Mouse (Mus musculus): ENCODE results near the gene Tmem100. TPM values are rescaled to one million over a fixed set of nuclear protein-coding genes. Genes with fewer than 3 reads are reported as not detected.

Gene Tmem100
- polyA plus RNA-seq, 1 experiment from 2014 or later: 0.33 TPM

DNA sequence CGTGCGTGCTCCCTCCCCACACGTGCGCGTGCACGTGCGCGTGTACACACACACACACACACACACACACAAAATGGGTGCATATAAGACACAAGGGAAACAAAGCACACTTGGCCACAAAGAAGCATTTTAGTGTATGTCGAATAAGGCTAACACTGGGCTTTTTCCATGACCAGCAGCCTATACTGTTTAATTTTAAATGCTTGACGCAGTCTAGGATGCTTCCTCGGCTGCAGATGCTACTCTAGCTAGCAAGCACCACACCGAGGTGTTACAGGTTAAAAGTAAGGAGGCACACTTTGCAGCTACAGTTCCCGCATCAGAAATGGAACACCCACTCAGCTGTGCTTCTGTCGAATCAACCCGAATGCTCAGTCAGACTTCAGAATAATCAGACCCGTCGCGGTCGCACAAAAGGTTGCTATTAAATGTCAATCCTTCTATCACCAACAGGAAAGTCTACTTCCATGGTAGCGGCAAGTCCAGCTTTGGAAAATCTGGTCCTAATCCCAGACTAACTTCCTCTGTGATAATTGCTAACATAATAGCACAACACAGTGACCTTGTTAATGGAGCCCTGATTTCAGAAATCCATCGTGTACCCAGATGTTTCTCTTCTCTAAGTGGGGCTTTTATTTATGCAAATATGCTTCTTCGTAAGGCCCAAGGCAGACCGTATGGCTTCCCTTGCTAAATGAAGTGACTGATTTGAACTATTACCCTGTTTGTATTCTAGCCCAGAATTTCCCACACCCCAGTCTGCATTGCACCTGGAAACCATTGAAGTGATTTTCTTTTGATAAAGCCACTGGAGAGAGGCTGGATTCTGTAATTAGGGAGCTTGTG lies 36.5 kb downstream of the Tmem100 start:
- no peak overlapping the region for H3K27ac ChIP-seq
- ATAC-seq (ENCODE audit: low read depth): no peak
- 83% methylated on average over 23 of the region's 23 CpGs for WGBS (ENCODE audit: insufficient replicate concordance)

GRCm38 (mm10) chr11:90071747-90072146 lies 41.6 kb downstream of the Tmem100 start:
- peak; percentile 4 for DNase-seq
- H3K4me2 ChIP-seq: no peak overlapping the region
- H3K27ac ChIP-seq: no peak overlapping the region
- H3K9me3 ChIP-seq (replicated peaks): no peaks in the 10 kb centered on the region
- H3K36me3 ChIP-seq: no peaks in the 10 kb centered on the region
- H3K4me3 ChIP-seq (replicated peaks): no peak overlapping the region
- no peaks in the 10 kb centered on the region for H3K27me3 ChIP-seq
- H3K4me1 ChIP-seq (replicated peaks): no peaks in the 10 kb centered on the region
- ATAC-seq (ENCODE audit: low read depth): no peak
- WGBS (ENCODE audit: insufficient replicate concordance): 28% methylated on average over 9 of the region's 9 CpGs
- no peak overlapping the region for H3K9ac ChIP-seq

More for the DNA sequence above, 36.5 kb downstream of the Tmem100 start:
- Histone ChIP-seq H3K4me1 (replicated peaks) (no peaks in the 10 kb centered on the region), H3K9ac (no peak overlapping the region), H3K9me3 (replicated peaks) (no peaks in the 10 kb centered on the region), H3K4me3 (replicated peaks) (no peak overlapping the region), H3K36me3 (no peaks in the 10 kb centered on the region), H3K4me2 (no peak overlapping the region), H3K27me3 (no peaks in the 10 kb centered on the region)
- no peak for DNase-seq

- H3K27ac ChIP-seq: no peak overlapping the region
- ATAC-seq (ENCODE audit: low read depth) (no peak), DNase-seq (no peak)
- no peak overlapping the region for H3K4me3 ChIP-seq (replicated peaks)
- no peaks in the 10 kb centered on the region for H3K36me3 ChIP-seq
- H3K4me2 ChIP-seq: no peak overlapping the region
- H3K9ac ChIP-seq: no peak overlapping the region
- H3K4me1 ChIP-seq (replicated peaks): no peaks in the 10 kb centered on the region
- no peaks in the 10 kb centered on the region for H3K9me3 ChIP-seq (replicated peaks)
- 49% methylated on average over 5 of the region's 5 CpGs for WGBS (ENCODE audit: insufficient replicate concordance)
- H3K27me3 ChIP-seq: no peaks in the 10 kb centered on the region
Observed at GRCm38 (mm10) chr11:90073201-90073600, 43.1 kb downstream of the Tmem100 start.

GRCm38 (mm10) chr11:90076666-90077065 lies 46.5 kb downstream of the Tmem100 start:
- no peak for DNase-seq
- no peaks in the 10 kb centered on the region for H3K36me3 ChIP-seq
- H3K27ac ChIP-seq: no peak overlapping the region
- H3K4me3 ChIP-seq (replicated peaks): no peak overlapping the region
- H3K9me3 ChIP-seq (replicated peaks): no peaks in the 10 kb centered on the region
- no peak overlapping the region for H3K9ac ChIP-seq
- no peak overlapping the region for H3K4me2 ChIP-seq
- H3K27me3 ChIP-seq: no peaks in the 10 kb centered on the region
- no peaks in the 10 kb centered on the region for H3K4me1 ChIP-seq (replicated peaks)
- ATAC-seq (ENCODE audit: low read depth): no peak
- WGBS (ENCODE audit: insufficient replicate concordance): 65% methylated on average over 3 of the region's 3 CpGs

- H3K4me3 ChIP-seq (replicated peaks): no peak overlapping the region
- no peak overlapping the region for H3K9ac ChIP-seq
- 67% methylated on average over 3 of the region's 3 CpGs for WGBS (ENCODE audit: insufficient replicate concordance)
- H3K27me3 ChIP-seq: no peaks in the 10 kb centered on the region
- H3K4me1 ChIP-seq (replicated peaks): no peaks in the 10 kb centered on the region
- H3K9me3 ChIP-seq (replicated peaks): no peaks in the 10 kb centered on the region
- no peak overlapping the region for H3K4me2 ChIP-seq
- H3K27ac ChIP-seq: no peak overlapping the region
- no peak for DNase-seq
- no peaks in the 10 kb centered on the region for H3K36me3 ChIP-seq
- no peak for ATAC-seq (ENCODE audit: low read depth)
Observed at GRCm38 (mm10) chr11:90080678-90081267, 50.6 kb downstream of the Tmem100 start.

DNA sequence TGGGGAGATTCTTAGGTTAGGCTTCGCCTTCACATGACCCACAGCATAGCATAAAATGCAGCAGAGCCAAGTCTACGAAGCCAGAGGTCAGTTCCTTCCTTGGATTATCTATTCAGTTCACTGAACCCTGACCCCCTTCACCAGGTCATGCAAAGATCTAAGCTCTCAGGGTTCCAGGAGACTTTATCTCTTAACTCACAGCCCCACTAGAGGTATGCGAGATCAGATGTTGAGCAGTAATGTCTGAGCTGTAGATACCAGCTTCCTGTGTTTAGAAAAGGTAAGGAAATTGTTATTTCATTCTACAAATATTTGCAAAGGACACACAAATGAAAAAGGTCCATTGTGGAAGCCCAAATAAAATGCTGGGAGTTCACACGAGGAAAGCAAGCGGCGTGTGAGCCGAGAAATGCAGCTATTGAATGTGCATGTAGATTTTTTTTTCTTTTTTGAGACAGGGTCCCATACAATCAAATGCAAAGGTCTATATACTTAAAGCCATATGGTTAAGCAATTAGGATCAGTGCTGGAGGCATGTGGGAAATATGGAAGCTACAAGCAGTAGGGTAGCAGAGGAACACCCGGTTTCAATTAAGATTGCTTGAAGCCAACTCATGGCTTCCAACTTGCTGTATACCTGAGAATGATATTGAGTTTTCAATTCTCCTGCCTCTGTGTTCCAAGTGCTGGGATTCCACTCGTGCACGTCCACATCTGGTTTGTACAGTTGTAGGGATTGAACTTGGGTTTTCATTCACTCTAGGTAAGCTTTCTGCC lies 51.9 kb downstream of the Tmem100 start:
- 58% methylated on average over 10 of the region's 10 CpGs for WGBS (ENCODE audit: insufficient replicate concordance)

DNA sequence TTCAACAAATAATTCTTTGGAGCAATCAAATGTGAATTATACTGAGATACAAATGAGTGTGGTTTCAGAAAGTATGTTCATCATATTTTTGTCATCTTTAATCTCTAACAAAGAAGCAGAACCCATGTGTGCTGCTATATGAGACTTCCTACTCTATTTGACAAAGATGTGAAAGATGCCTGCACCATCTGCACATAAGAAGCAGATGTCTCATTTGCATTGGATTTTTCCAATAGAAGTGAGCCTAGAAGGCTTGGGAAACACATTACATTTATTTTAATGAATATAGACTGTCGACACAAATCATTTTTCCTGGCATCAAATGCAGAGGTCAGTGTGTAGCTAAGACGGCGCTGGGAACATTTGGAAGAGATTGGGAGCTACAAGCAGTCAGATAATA lies 52.9 kb downstream of the Tmem100 start:
- WGBS (ENCODE audit: insufficient replicate concordance): 70% methylated on average over 3 of the region's 3 CpGs
- Histone ChIP-seq H3K36me3 (no peaks in the 10 kb centered on the region), H3K4me3 (replicated peaks) (no peak overlapping the region), H3K4me1 (replicated peaks) (no peaks in the 10 kb centered on the region), H3K4me2 (no peak overlapping the region), H3K27ac (no peak overlapping the region), H3K27me3 (no peaks in the 10 kb centered on the region), H3K9me3 (replicated peaks) (no peaks in the 10 kb centered on the region), H3K9ac (no peak overlapping the region)
- no peak for ATAC-seq (ENCODE audit: low read depth)
- no peak for DNase-seq

More for the DNA sequence above, 51.9 kb downstream of the Tmem100 start:
- H3K27ac ChIP-seq: no peak overlapping the region
- ATAC-seq (ENCODE audit: low read depth) (no peak), DNase-seq (no peak)
- H3K9me3 ChIP-seq (replicated peaks): no peaks in the 10 kb centered on the region
- H3K9ac ChIP-seq: no peak overlapping the region
- no peak overlapping the region for H3K4me2 ChIP-seq
- no peaks in the 10 kb centered on the region for H3K4me1 ChIP-seq (replicated peaks)
- no peaks in the 10 kb centered on the region for H3K36me3 ChIP-seq
- no peak overlapping the region for H3K4me3 ChIP-seq (replicated peaks)
- no peaks in the 10 kb centered on the region for H3K27me3 ChIP-seq

GRCm38 (mm10) chr11:90084166-90084565 lies 54.0 kb downstream of the Tmem100 start:
- no peak for ATAC-seq (ENCODE audit: low read depth)
- WGBS (ENCODE audit: insufficient replicate concordance): 53% methylated on average over 5 of the region's 5 CpGs
- no peaks in the 10 kb centered on the region for H3K9me3 ChIP-seq (replicated peaks)
- H3K27ac ChIP-seq: no peak overlapping the region
- no peak for DNase-seq
- H3K36me3 ChIP-seq: no peaks in the 10 kb centered on the region
- no peak overlapping the region for H3K4me3 ChIP-seq (replicated peaks)
- H3K4me2 ChIP-seq: no peak overlapping the region
- H3K4me1 ChIP-seq (replicated peaks): no peaks in the 10 kb centered on the region
- no peak overlapping the region for H3K9ac ChIP-seq
- H3K27me3 ChIP-seq: no peaks in the 10 kb centered on the region

Other genes starting within 250 kb of the Tmem100 start
- gene Pctp, start 27.5 kb upstream of the Tmem100 start, polyA plus RNA-seq (2015; fragmentation: Nextera tagmentation; extraction: Ambion mirVana): 10.9 and 12.4 TPM in 2 replicates
- gene Gm45716, start 157.3 kb downstream of the Tmem100 start, polyA plus RNA-seq (2015; fragmentation: Nextera tagmentation; extraction: Ambion mirVana): 3.0 and 3.1 TPM in 2 replicates
- 8.4 and 9.9 TPM in 2 replicates for gene Mmd, start 219.1 kb downstream of the Tmem100 start, polyA plus RNA-seq (2015; fragmentation: Nextera tagmentation; extraction: Ambion mirVana)